Mouse (Mus musculus) right cerebral cortex, postnatal 10 days (tissue): Measurements from ENCODE around the gene Dyrk2.

Source experiments
- DNase-seq, 2 experiments: peaks; one replicate each; pipeline ENCODE4 v3.0.0; 2021; ENCODE audit warnings: low spot score in 2 of 2

Gene Dyrk2

DNA sequence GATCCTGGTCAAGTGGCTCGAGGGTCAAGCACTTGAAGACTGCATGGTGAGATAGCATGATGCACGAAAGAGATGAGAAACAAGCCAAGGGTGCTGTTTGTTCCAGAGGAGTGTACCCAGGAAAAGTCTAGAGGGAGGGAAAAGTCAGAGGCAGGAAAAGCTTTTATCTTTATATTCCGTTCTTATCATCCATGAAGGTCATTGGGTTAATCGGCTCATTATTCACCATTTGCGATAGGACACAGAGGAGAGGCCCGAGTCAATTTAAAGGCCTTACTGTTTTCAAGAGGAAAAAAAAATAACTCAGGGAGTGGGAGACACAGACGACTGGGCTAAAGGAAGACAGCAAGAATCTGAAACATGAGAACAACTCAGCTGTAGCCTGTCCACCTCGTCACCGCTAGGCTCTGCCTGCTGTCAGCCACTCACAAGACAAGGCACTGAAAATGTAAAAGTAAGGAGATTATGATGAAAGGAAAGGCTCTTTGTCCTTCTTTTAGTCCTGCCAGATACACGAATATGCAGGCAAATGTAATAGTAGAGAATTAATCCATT is 22.9 kb downstream of the Dyrk2 start:
- peak in 1 of 2 experiments; percentile 3 for DNase-seq

DNA sequence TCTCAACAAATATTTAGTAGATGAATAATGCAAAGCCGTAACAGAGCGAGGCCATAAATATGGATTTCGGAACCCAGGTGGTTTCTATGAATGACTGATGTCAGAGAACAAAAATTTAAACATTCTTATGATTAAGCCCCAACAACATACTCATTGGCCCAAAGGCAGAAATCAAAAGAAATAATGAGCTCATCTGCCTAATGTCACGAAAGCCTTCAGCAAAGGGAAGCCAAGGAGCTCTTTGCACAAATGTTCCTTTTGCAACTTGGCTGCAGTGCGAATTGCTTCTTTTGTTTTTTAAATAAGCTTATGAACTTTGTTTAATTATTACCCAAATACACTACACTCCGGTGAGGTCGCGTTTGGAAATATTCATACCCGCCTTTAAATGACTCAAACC is 29.4 kb downstream of the Dyrk2 start:
- DNase-seq: no peak

DNA sequence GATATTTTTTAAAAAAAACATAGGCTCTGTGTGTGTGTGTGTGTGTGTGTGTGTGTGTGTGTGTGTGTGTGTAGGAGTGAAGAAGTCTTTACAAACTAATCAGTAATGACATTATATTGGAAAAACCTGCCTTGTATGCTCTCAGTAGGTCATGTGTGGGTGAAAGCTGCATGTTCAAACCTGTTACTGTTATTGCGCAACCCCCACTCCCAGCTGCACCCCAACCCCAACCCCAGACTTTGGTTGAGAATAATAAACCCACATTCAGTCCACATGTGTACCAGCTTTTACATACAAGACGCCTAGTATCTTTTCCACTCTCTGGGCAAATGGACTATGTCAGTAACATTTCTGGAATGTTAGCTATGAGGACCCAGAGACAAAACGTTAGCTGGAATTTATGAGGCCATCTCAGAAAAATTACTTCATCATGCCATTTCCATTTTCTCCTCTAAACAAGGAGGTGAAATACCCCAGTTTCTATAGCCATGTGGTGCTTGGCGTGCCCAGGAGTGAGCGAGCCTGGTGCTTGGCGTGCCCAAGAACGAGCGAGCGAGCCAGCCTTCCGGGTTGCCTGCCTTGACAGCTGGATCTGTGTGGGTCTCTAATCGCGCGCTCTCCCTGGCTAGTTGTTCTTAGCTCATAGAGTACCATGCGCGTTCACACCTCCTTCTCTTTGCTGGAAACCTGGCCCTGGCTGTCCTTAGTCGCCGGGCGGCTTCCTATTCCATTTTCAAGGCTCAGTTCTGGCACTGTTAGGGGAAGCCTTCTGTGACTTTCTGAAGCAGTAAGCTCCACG is 30.5 kb downstream of the Dyrk2 start:
- no peak for DNase-seq

DNA sequence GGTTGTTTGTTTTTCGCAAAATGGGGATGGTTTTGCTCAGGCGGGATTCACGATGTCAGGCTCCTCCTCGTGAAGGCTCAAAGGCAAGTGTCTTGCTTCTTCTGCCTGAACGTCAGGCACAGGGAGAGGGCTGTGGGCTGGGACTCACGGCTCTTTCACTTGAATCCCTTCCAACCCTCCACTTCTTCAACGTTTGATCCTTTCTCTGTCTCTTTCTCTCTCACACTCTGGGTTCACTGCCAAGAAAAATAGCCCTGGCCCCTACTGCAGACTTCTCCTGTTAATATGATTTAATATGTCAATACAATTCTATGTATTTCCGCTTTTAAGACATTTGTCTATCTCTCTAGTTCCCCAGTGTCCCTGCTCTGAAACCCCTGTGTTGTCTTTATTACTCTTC is 32.4 kb downstream of the Dyrk2 start:
- no peak for DNase-seq

DNA sequence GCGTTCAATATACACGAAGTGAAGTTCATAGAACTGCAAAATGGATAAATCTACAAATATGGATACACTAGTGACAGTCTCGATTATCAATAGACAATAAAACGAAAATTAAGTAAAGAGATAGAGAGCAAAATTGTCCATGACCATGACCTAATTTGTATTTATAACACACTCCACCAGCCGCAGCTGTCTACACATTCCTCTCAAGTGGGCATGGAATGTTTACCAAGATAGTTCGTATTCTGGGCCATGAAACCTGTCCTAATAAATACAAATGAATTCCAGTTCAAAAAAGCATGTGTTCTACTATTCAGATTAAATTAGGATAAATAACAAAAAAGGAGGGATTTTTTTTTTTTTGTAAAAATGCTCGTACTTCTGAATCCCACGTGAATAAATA is 38.8 kb downstream of the Dyrk2 start:
- no peak for DNase-seq

DNA sequence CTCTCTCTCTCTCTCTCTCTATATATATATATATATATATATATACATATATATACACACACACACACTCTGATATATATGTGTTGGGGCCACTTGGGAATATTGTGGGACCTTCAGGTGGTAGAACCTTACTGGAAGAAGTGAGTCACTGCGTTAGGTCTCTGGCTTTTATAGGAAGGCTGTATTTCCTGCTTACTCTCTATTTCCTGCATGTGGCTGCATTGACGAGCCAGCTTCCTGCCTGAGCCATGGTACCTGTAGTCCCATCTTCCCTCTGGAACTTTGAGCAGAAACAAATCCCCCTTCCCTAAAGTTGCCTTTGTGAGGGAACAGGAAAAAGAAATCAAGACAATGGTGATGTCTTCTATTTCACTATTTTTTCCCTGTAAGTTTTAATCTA is 40.4 kb downstream of the Dyrk2 start:
- no peak for DNase-seq

DNA sequence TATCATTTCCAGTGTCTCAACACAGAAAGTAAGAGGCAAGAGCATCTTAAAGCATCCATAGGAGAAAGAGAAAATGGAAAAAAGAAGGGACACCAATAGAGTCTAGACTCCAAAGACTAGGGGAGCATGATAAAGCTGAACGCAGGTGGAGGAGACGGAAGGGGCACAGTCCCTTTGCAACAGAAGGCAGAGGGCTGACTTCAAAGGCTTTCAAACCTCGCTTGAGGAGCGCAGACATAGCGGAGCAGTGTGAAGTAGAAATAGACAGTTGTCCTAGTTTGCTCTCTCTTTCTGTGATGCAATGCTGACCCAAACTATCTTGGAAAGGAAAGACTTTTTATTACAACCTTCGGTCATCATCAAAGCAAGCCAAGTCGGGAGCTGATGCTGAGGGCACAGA is 42.9 kb downstream of the Dyrk2 start:
- no peak for DNase-seq

DNA sequence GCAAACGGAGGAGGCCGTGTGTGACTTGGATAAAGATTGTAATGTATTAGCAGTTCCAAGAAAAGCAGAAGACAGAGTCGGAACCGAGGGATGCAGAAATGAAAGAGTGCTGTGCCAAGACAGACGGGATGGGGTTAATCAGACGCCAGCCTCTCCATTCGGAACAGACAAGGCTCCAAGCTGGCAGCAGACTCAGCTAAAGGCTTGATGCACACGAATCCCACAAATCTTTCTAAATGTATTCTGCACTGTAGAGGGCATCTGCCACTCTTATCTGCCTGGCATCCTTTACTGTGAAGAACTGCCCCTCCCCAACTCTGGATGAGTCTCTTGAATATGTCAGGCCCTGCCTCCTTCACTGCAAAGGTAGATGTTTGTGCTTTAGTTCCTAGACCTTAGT is 45.2 kb downstream of the Dyrk2 start:
- peak; percentile 41 to 63 for DNase-seq

DNA sequence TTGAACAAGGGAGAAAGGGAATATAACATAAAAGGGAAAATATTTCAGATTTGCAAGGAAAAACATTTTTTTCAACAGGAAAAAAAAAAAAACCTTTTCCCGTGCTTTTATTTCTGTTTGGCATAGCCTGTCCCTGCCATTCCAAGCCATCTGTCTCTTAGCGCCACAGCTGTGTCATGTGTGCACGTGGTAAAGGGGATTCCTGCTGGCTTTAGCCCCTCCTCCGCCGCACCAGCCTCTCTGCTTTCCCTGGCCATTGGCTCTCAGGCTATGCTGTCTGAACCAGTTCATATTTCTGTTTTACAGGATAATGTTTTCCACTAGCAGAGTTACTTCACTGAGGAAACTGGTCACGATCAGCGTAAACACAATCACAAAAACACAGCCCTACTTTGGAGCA is 49.1 kb downstream of the Dyrk2 start:
- peak; percentile 75 to 78 for DNase-seq

DNA sequence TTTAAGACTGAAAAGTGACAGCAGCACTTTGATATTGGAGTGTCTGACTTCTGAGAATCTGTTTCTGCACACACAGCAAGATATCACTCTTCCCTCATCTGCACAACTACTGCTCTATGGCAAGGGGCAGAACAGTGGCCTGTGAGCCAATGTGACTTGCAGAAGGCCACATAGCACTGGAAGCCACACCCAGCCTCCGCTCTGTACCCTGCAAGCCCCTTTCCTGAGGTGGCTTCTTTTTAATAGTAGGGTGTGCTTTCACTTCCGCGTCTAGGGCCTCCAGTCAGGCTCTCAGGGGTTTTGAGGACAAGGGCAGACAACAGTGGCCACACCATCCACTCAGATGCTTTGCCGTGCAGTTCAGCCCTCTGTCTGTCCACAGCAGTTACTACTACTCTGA is 50.2 kb downstream of the Dyrk2 start:
- DNase-seq: peak in 1 of 2 experiments; percentile 36

DNA sequence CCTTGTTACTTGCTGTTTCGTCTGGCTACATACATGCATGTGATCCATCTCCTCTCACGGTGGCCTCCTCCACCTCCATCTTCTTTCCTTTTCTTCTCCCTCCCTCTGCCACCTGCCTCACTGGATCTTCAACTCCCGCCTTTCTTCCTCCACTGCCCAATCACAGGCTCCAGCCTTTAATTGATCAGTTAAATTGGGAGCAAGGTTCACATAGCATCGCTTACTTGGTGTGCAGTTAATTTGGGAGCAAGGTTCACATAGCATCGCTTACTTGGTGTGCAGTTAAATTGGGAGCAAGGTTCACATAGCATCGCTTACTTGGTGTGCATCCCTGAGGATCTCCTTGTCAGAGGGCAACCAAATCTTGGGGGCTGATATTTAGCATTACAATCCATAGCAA is 52.9 kb downstream of the Dyrk2 start:
- DNase-seq: no peak

DNA sequence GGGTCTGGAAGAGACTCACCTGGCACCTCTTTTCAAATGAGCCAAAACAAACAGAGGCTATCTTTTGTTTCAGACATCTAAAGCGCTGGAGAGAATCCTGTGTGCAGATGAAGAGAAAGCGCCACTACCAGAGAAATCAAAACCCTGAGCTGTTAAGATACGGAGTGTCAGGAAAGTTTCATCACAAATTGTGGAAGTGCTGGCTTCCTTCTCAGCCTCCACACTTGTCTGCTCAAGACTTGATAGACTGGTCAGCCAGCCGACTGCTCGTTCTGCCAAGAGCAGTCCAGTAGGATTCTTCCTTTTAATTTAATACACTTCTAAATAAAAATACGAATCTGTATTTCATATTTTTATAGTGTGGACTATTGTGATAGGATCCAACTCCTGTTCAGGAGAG is 58.1 kb downstream of the Dyrk2 start:
- no peak for DNase-seq

DNA sequence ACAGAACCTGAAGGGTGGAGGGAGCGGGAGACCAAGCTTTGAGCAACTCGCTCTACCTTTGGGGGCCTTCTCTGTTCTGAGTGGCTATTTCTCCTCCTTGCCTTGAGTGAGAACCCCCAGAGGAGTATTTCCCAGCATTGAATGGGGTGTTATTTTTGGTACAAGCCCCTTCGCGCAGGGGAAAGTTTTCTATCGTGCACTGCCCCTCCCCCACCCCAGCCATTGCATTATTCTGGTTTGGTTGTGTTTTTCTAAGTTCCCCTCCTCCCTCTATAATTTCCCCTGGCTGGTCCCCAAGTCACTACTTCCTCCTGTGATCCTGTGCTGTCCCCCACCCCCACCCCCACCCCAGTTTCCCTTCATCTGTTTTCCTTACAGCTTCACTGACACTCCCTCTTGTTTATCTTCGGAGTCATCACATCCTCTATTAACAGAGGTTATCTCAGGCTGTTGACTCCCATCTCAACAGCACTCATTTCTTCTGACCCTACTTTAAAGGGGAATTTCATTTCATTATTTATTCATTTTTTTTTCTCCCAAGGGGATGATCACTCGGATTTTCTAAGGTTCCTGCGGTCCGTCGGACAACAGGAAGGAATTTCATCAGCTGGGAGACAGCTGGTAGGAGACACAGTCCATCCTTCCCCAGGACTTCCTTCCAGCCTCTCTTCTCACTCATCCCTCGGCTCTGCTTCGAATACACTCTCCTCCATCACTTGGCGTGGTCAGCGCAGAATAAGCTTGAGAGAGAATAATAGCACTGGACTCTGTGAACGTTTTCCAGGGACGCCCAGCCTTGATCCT is 58.9 kb downstream of the Dyrk2 start:
- DNase-seq: no peak
